Mouse (Mus musculus) gastrocnemius, postnatal 4 days (tissue): Measurements from ENCODE around the gene Ubqln5. TPM values are rescaled to one million over a fixed set of nuclear protein-coding genes. Genes with fewer than 3 reads are reported as not detected.

ENCODE experiments used
- DNase-seq, 2 experiments: peaks; one replicate each; pipeline ENCODE4 v3.0.0; 2021 to 2022; ENCODE audit warnings: low spot score in 2 of 2, mixed read lengths in 2 of 2
- long read RNA-seq, 2 experiments: library from polyadenylated mRNA; stranded (forward); transcript quantifications; one replicate each; pipeline ENCODE4 v2.0.0; 2021
- total RNA-seq, 2 experiments: library from RNA; stranded (reverse); gene quantifications; 2 replicates each; pipeline ENCODE4 v1.2.3; 2021

Ubqln5 gene
- not detected for total RNA-seq
- long read RNA-seq, experiment 1 = 0 reads
- long read RNA-seq, experiment 2 = 0 reads

DNA sequence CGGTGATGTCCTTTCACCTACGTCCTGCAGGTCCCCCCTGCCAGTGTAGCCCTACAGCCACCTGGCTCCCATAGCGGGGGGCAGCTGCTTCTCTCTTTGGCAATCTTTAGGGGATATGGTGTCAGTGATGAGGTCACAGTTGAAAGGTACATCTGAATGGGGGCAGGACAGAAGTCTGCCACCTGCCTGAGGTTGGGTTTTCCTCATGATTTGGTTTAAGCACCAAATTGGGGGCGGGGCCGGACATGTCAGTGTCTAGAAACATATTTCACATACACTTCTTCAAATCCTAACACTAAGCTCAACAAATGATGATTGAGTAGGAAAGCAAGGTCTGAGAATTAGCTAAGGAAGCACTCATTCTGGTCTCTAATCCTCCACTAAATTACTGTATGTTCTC lies at the start of gene Ubqln5:
Gene Ubqln5, minus strand, starts transcription at position 101 of the 400 bp plus-strand sequence.
- DNase-seq = no peak

DNA sequence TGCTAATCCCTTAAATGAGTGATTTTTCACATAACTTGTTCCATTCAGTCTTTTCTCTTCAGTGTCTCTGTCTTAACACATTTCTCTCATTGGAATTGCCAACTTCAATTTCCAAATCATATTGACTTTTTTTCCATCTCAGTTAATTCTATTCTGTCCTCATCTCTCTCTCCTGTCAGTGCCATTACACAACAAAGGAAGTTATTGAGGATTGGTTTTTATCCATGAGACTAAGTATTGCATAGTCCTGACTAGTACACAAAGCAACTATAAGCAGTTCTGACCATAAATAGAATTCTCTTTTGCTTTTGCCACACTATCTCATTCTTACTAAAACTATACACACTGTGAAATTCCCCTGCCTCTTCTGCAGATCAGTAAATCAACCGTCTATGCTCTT lies 49.4 kb upstream of the Ubqln5 start:
- DNase-seq = no peak

DNA sequence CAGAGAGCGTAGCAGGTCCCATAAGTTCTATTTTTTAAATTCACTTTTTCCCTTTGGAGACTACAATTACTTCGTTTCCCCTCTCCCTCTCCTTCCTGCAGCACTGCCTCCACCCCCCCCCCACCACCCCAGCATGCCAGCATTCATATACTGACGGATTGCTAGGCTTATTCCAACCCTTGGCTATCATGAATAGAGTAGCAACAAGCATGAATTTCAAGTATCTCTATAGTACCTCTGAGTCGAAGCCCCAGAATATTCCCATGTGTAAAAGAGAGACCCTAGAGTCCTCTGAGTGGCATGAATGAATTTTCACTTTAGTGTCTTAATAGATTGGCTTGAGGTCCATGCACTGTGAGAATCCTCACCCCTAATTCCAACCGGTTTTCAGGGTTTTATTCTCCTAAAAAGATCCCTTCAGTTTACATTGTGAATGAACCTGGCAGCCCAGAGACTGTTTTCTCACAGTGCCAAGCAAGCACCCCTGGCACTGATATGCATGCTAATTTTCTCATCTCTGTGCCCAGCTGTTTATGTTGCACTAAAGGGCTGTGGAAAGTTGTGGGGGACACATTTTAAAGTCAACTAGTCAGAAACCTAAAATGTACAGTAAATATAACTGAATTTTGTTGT lies 48.9 kb upstream of the Ubqln5 start:
- no peak for DNase-seq

DNA sequence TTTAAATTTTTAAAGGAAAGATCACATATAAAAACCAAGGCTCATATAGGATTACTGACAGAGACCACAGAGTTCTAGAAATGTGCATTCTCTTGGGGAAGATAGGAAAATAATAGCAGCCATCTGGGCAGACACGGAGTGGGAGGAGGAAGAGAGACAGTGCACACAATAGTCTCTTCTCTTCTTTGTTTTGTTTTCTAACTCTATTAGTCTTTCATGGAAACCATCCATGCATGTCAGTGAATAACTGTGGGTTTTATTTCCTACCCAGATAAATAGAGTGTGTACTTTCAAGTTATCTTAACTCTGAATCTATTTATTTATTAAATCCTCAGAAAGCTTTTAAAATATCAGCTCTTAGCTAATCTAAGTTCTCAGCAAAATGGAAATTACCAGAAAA lies 45.5 kb upstream of the Ubqln5 start:
- no peak for DNase-seq

DNA sequence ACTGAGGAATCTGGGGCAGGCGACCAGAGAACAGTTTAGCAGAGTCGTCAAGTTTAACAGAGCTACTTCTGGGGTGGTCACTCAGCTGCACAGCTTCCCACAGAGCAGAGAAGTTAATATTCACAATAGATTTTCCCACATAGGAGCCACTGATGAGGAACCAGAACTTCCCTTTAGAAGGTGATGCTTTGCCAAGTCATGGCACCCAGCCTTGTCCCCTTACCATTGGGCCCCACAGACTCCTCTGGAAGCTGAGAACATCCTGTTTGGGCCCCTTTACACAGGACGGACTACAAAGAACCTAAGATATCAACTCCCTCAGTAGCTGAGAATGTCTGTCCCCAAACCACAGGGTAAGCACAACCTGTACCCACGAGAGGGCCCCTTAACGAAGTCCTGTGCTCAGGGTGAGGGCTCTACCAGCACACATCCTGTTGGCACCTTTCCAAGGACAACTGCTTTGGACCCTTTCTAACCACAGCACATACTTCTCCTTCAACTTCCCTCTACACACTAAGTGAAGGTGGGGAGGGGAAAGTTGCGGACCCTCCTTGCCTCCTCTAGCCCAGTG lies 40.1 kb upstream of the Ubqln5 start:
- no peak for DNase-seq

DNA sequence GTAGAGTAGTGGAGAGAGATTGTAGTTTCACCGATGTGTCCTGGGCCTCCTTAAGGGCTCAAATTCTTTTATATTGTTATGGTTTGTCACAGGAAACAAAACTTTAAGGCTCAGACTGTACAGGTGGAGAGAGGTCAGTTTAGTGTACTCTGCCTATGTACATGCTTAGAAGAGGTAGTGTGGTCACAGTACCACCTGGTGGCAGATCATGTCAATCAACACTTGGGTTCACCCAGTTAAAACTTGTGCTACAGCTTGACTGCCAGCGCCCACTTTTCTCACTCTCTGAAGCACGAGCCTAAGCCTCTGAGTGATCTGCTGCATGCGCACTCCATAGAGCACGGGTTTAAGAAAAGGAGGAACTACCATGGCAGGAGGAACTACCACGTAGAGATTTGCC lies 37.5 kb upstream of the Ubqln5 start:
- DNase-seq = no peak

DNA sequence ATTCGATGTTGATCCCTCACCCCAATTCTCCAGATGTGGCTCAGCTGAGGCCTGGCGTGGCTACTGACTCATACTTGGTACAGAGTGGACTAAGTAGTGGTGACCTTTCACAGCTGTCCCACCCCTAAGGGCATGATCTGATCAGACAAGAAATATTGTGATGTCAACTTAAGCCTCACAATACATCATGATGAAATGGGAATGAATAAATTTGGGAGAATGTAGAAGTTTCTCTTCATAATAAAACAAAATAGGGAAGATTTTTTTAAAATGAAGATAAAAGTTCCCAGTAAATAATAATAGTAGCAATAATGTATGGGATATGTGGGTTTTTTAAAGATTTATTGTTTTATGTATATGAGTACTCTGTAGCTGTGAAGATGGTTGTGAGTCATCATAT lies 20.8 kb upstream of the Ubqln5 start, which contains the start of gene Ubqlnl:
Gene Ubqlnl, minus strand, starts transcription at position 101 of the 400 bp plus-strand sequence.
- DNase-seq = no peak

DNA sequence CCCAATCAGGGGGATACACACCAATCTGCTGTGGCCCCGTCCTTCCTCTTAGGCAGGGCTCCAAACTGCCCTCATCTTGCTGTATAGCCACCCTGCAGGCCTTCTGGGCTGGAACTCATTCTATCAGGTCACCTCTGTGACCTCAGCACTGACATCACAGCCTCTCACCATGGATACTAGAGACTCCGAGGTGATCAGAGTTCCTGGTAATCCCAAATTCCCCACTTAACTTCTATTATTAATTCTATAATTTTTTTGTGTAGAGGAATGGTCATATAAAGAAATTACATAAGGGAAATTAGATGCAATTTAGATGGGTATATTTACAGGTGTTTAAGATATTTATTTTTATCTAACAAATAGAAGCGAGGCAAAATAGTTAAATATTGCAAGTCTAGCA lies 13.6 kb upstream of the Ubqln5 start, which contains the start of gene Ubqln3:
Gene Ubqln3, minus strand, starts transcription at position 101 of the 400 bp plus-strand sequence.
- no peak for DNase-seq

DNA sequence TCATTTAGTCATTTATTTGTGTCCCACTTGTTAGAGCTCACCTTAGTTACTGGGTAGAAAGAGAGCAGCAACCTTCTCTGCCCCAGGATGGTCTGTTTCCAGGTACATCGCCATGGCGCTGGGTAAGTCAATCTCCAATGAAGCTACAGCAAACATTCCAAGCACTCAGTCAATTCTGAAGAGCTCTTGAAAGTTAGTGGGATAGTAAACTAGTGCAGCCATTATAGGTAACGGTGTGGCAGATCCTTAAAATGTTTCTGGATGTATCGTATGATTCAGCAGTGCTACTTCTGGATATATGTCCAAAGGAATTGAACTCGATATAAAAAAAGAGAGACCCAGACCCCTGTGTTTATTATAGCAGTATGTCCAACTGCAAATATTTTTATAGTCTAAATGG lies 7.7 kb upstream of the Ubqln5 start, which contains the start of gene Olfr643:
Gene Olfr643, minus strand, starts transcription at position 101 of the 400 bp plus-strand sequence.
- DNase-seq = no peak

DNA sequence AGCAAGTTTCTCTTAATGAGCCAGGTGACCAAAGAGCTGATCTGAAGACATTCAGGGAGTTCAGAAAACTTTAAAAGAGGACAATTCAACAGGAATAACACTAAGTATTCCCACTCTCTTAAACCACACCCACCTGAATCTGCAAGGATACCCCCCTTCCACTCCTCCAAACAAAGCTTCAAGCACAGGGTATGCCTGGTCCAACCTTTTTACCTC lies 25.0 kb downstream of the Ubqln5 start, which contains the start of gene Olfr646:
Gene Olfr646, plus strand, starts transcription at position 117 of the 216 bp plus-strand sequence.
- no peak for DNase-seq

DNA sequence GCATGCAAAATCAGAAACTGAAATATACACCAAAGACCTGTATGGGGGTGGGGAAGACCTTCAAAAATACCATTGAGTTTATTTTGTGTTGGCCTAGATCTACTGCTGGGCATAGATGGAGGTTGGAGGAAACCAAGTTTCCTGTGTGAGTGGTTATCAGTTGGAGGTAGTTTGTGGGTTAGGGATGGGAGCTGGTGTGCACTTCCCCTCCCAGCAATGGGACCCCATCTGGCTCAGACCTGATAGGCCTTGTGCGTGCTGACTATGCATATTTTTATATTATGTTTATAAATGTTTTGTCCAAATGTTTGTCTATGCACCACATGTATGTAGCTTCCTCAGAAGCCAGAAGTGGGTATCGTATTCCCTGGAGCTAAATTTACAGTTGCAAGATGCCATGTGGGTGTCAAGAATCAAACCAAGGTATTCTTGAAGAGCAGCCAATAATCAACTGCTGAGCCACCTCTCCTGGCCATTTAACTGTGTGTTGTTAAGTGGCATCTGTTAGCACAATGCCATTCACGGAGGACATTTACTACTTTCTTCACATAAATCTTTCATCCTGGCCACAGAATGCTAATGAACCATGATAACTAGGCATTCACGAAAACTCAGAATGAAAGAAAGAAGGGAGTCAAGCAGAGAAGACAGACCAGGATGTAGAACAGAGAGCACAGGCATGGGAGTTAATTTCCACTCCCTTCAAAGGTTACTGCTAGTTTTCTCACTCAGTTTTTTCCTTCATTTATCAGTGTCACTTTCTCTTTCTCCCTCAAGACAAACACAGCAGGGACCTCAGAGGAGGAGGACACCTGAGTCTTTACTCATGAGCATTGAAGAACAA lies 25.5 kb downstream of the Ubqln5 start:
- no peak for DNase-seq

DNA sequence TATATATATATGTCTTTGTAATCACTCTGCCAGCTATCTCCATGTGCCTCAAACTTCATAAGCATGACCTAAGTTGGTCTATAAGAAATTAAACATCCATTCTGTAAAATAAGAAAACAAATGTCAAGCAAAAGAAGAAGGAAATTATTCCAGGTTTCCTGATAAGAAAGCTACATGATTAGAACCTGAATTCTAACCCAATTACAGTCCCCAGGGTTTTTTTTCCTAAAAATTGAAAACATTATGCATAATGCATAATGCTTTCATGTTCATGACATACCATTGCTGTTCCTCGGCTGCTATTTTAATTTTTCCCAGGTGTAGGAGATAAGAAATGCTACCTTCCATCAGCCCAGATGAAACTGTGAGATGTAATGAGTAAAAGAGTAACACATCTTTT lies 44.3 kb downstream of the Ubqln5 start, which contains the start of gene Olfr645:
Gene Olfr645, minus strand, starts transcription at position 101 of the 400 bp plus-strand sequence.
- DNase-seq = no peak

Other genes with a start within 250 kb of the Ubqln5 start
- not detected for gene Olfr66, start 243.6 kb downstream of the Ubqln5 start, total RNA-seq
- gene Olfr64, start 235.3 kb downstream of the Ubqln5 start, total RNA-seq = not detected
- not detected for gene Olfr65, start 226.3 kb downstream of the Ubqln5 start, total RNA-seq
- gene Olfr631, start 201.0 kb downstream of the Ubqln5 start, total RNA-seq = not detected
- not detected for gene Olfr632, start 195.5 kb downstream of the Ubqln5 start, total RNA-seq
- not detected for gene Olfr633, start 185.4 kb downstream of the Ubqln5 start, total RNA-seq
- gene Olfr635, start 158.7 kb downstream of the Ubqln5 start, total RNA-seq = under 1 TPM in 1 of 2 experiments, not detected in 1; 0.03 TPM
- not detected for gene Olfr638, start 131.1 kb downstream of the Ubqln5 start, total RNA-seq
- gene Olfr639, start 112.5 kb downstream of the Ubqln5 start, total RNA-seq = under 1 TPM; 0.03 to 0.05 TPM
- not detected for gene Olfr640, start 104.3 kb downstream of the Ubqln5 start, total RNA-seq
- gene Olfr641, start 94.4 kb downstream of the Ubqln5 start, total RNA-seq = not detected
- not detected for gene Olfr642, start 77.2 kb downstream of the Ubqln5 start, total RNA-seq
- gene 4930516K23Rik, start 68.4 kb downstream of the Ubqln5 start, total RNA-seq = not detected
- gene Olfr644, start 58.0 kb downstream of the Ubqln5 start, total RNA-seq = not detected
- gene Olfr645, start 44.4 kb downstream of the Ubqln5 start, total RNA-seq = not detected
- gene Olfr646, start 25.0 kb downstream of the Ubqln5 start, total RNA-seq = not detected
- gene Olfr643, start 7.6 kb upstream of the Ubqln5 start, total RNA-seq = not detected
- not detected for gene Ubqln3, start 13.5 kb upstream of the Ubqln5 start, total RNA-seq
- not detected for gene Ubqlnl, start 20.7 kb upstream of the Ubqln5 start, total RNA-seq
- not detected for gene Olfm5, start 35.0 kb upstream of the Ubqln5 start, total RNA-seq
- not detected for gene Olfr648, start 53.6 kb upstream of the Ubqln5 start, total RNA-seq
- gene Olfr649, start 66.2 kb upstream of the Ubqln5 start, total RNA-seq = not detected
- gene Trim6, start 89.0 kb upstream of the Ubqln5 start, total RNA-seq = 1 to 10 TPM in 1 of 2 experiments, under 1 TPM in 1; 0.57 to 1.3 TPM
- gene Trim34a, start 114.6 kb upstream of the Ubqln5 start, total RNA-seq = 1 to 10 TPM; 1.8 to 2.0 TPM
- gene Trim5, start 158.3 kb upstream of the Ubqln5 start, total RNA-seq = 1 to 10 TPM in 1 of 2 experiments, under 1 TPM in 1; 0.98 to 1.5 TPM
- gene Trim12a, start 185.6 kb upstream of the Ubqln5 start, total RNA-seq = 1 to 10 TPM; 4.5 to 5.4 TPM
- gene Trim34b, start 199.6 kb upstream of the Ubqln5 start, total RNA-seq = under 1 TPM in 1 of 2 experiments, not detected in 1; 0.29 TPM
- 1 to 10 TPM; 2.6 to 3.5 TPM for gene Trim12c, start 223.5 kb upstream of the Ubqln5 start, total RNA-seq
- under 1 TPM; 0.05 to 0.08 TPM for gene Trim30b, start 240.1 kb upstream of the Ubqln5 start, total RNA-seq